Mouse (Mus musculus): ENCODE results near the gene Rrh. TPM values are rescaled to one million over a fixed set of nuclear protein-coding genes. Genes with fewer than 3 reads are reported as not detected.
"Not testable (repeated sequence)": the region's sequence is repeated elsewhere in the genome, so short reads cannot be mapped to it uniquely, and the experiment has no call there.

The Rrh gene
- total RNA-seq, 2 experiments from 2014 or later = 0.51 to 0.73 TPM

GRCm38 (mm10) chr3:129782746-129783145 lies 39.6 kb downstream of the Rrh start:
- no peak for DNase-seq (ENCODE audit: low spot score in 2 of 2)

GRCm38 (mm10) chr3:129781435-129781834 lies 41.0 kb downstream of the Rrh start:
- DNase-seq (ENCODE audit: low spot score in 2 of 2) = no peak

GRCm38 (mm10) chr3:129771210-129771609 lies 51.2 kb downstream of the Rrh start:
- no peak for DNase-seq (ENCODE audit: low spot score in 2 of 2)

GRCm38 (mm10) chr3:129766971-129767794 lies 55.2 kb downstream of the Rrh start:
- DNase-seq (ENCODE audit: low spot score in 2 of 2) = no peak

- no peak for DNase-seq (ENCODE audit: low spot score in 2 of 2)
These were observed 56.3 kb downstream of the Rrh start for GRCm38 (mm10) chr3:129766106-129766505.

- not testable (repeated sequence) for DNase-seq (ENCODE audit: low spot score in 2 of 2)
These were observed 64.8 kb downstream of the Rrh start for GRCm38 (mm10) chr3:129757599-129757998.

- no peak for DNase-seq (ENCODE audit: low spot score in 2 of 2)
These were observed 67.5 kb downstream of the Rrh start, which contains the start of gene Egf for GRCm38 (mm10) chr3:129754650-129755604. Gene Egf, minus strand, starts transcription at chr3:129755316.

Other genes with a start within 250 kb of the Rrh start
- 1 to 10 TPM; 3.8 to 4.5 TPM for gene Egf, start 67.3 kb downstream of the Rrh start, total RNA-seq (2021)
- gene Lrit3, start 18.6 kb downstream of the Rrh start, total RNA-seq (2021) = not detected
- 10 to 100 TPM; 81.9 to 82.2 TPM for gene Gar1, start 8.8 kb upstream of the Rrh start, total RNA-seq (2021)
- gene Cfi, start 13.3 kb upstream of the Rrh start, total RNA-seq (2021) = 10 to 100 TPM in 1 of 2 experiments, 1 to 10 TPM in 1; 2.7 to 50.2 TPM
- 10 to 100 TPM; 33.9 to 44.6 TPM for gene Pla2g12a, start 56.0 kb upstream of the Rrh start, total RNA-seq (2021)
- 10 to 100 TPM; 54.0 to 56.0 TPM for gene Casp6, start 78.8 kb upstream of the Rrh start, total RNA-seq (2021)
- gene Mcub, start 147.6 kb upstream of the Rrh start, total RNA-seq (2021) = 10 to 100 TPM; 13.7 to 14.8 TPM
- 10 to 100 TPM; 70.1 to 78.1 TPM for gene Sec24b, start 239.0 kb upstream of the Rrh start, total RNA-seq (2021)